In genomic region chr1:167181919-167182616, GRCm38 (mm10) we compare ENCODE assay signal across 10 mouse cellular contexts.
DNase-seq lines count a peak whose midpoint lies in the region; ATAC-seq and TF ChIP-seq lines count a peak whose summit lies in the region.
"Had no signal": no experiment of that assay in that cellular context is flagged by ENCODE, and none has a peak within 500 bp of the region (broad histone marks: within the 10 kb centered on the region; RNA-seq: fewer than 3 reads in every experiment).

No protein-coding gene starts in this region.

- 16% methylated on average over 9 of the region's 9 CpGs for WGBS in kidney, postnatal 0 days
- 30% methylated on average over 9 of the region's 9 CpGs for whole genome bisulfite sequencing in hindbrain, embryonic 13.5 days

- TF ChIP-seq CTCF in kidney, postnatal 0 days (IDR thresholded peaks at IDR 0.05; ENCODE audit: low read depth), result no peak

- H3K9me3 ChIP-seq in kidney, postnatal 0 days (replicated peaks; ENCODE audit: low read length), result no peaks in the 10 kb centered on the region
- no peaks in the 10 kb centered on the region for H3K9me3 ChIP-seq in hindbrain, embryonic 13.5 days
- H3K9me3 ChIP-seq: stomach, embryonic 15.5 days had no signal

- no peak overlapping the region for H3K4me2 ChIP-seq in kidney, postnatal 0 days (ENCODE audit: low read length)
- no peak overlapping the region for H3K4me2 ChIP-seq in hindbrain, embryonic 13.5 days
- H3K4me2 ChIP-seq: lung, embryonic 14.5 days; stomach, embryonic 15.5 days had no signal

- H3K27me3 ChIP-seq in kidney, postnatal 0 days (ENCODE audit: insufficient read depth, low read length), result no peaks in the 10 kb centered on the region
- H3K27me3 ChIP-seq in hindbrain, embryonic 13.5 days, result no peaks in the 10 kb centered on the region
- H3K27me3 ChIP-seq: stomach, embryonic 15.5 days had no signal

- DNase-seq in kidney, postnatal 0 days (ENCODE audit: low spot score), result peak; percentile 65
- DNase-seq in kidney, postnatal 14 days, result no peak
- peak; percentile 62 for DNase-seq in mesoderm, embryonic 11.5 days (ENCODE audit: low read depth, low spot score)
- peak; percentile 29 to 42 for DNase-seq in right cerebral cortex, postnatal 36 days (ENCODE audit: low spot score in 2 of 2)
- DNase-seq in spleen, postnatal 14 days (ENCODE audit: low spot score in 2 of 2), result no peak
- no peak for DNase-seq in adrenal gland, postnatal 25 days
- no peak for DNase-seq in ovary, postnatal 14 days (ENCODE audit: low spot score)
- DNase-seq: lung, embryonic 14.5 days had no signal

- no peak overlapping the region for H3K4me3 ChIP-seq in kidney, postnatal 0 days (replicated peaks; ENCODE audit: low read depth, low read length)
- H3K4me3 ChIP-seq in hindbrain, embryonic 13.5 days, result no peak overlapping the region
- H3K4me3 ChIP-seq: stomach, embryonic 15.5 days had no signal

- no peak overlapping the region for H3K9ac ChIP-seq in kidney, postnatal 0 days (ENCODE audit: low read depth, low read length)
- no peak overlapping the region for H3K9ac ChIP-seq in hindbrain, embryonic 13.5 days
- H3K9ac ChIP-seq: lung, embryonic 14.5 days; stomach, embryonic 15.5 days had no signal

- no peaks in the 10 kb centered on the region for H3K36me3 ChIP-seq in kidney, postnatal 0 days (ENCODE audit: insufficient read depth, low read length)
- no peaks in the 10 kb centered on the region for H3K36me3 ChIP-seq in hindbrain, embryonic 13.5 days
- H3K36me3 ChIP-seq: stomach, embryonic 15.5 days had no signal

- 0 out of 2 replicates have a peak, but pooled peaks cover 4% of the 10 kb centered on the region for H3K4me1 ChIP-seq in kidney, postnatal 0 days (replicated peaks; ENCODE audit: insufficient read depth, low read length)
- peaks cover 7% of the 10 kb centered on the region for H3K4me1 ChIP-seq in hindbrain, embryonic 13.5 days (replicated peaks)
- H3K4me1 ChIP-seq: stomach, embryonic 15.5 days had no signal

- 0 out of 2 replicates have a peak, but pooled peaks have one; percentile 33 for ATAC-seq in kidney, postnatal 0 days (replicated peaks; ENCODE audit: low FRiP score, low read depth)
- peak; percentile 89 for ATAC-seq in hindbrain, embryonic 13.5 days (ENCODE audit: low FRiP score)

- no peak overlapping the region for H3K27ac ChIP-seq in kidney, postnatal 0 days
- H3K27ac ChIP-seq in hindbrain, embryonic 13.5 days, result peak overlapping the region; percentile 76
- H3K27ac ChIP-seq: stomach, embryonic 15.5 days had no signal

Comparison
In these comparisons a context has a peak if more than half of its experiments do, and no peak if none do; other contexts are left out.
1. DNase-seq: peak in kidney, postnatal 0 days (single experiment), mesoderm, embryonic 11.5 days (single experiment) and right cerebral cortex, postnatal 36 days (2 of 2); none in kidney, postnatal 14 days (single experiment), spleen, postnatal 14 days (0 of 2), adrenal gland, postnatal 25 days (single experiment) and ovary, postnatal 14 days (single experiment).